Mouse (Mus musculus) liver, postnatal 0 days (tissue): ENCODE measurements around the gene Ofd1. TPM values are rescaled to one million over a fixed set of nuclear protein-coding genes. Genes with fewer than 3 reads are reported as not detected.

Experiments used
- ATAC-seq: fragments of 200-750 bp; cut with Nextera tagmentation; 2 replicates; pipeline ENCODE4 v1.8.0; 2017; ENCODE audit warnings: mild to moderate bottlenecking, moderate library complexity
- DNase-seq: peaks from one replicate; pipeline ENCODE4 v3.0.0-alpha.2; 2016
- H3K27ac ChIP-seq: fragments of 300-500 bp; sonication (generic); 2 replicates; pipeline ENCODE4 v1.5.1; 2014; ENCODE audit warnings: antibody characterized with exemption, moderate library complexity, mild to moderate bottlenecking, low read depth
- H3K27me3 ChIP-seq: fragments of 300-500 bp; sonication (generic); 2 replicates; pipeline ENCODE4 v1.6.1; 2014; ENCODE audit warnings: low read length, control low read depth, mixed read lengths; ENCODE audit not compliant: insufficient read depth
- H3K36me3 ChIP-seq: fragments of 300-500 bp; sonication (generic); replicated peaks from 2 replicates; pipeline ENCODE4 v1.6.1; 2014; ENCODE audit warnings: mild to moderate bottlenecking, control low read depth, low read length, moderate library complexity, mixed read lengths; ENCODE audit not compliant: insufficient read depth
- H3K4me1 ChIP-seq: fragments of 300-500 bp; sonication (generic); 2 replicates; pipeline ENCODE4 v1.6.1; 2014; ENCODE audit warnings: antibody characterized with exemption, mild to moderate bottlenecking, control low read depth; ENCODE audit not compliant: insufficient read depth
- H3K4me2 ChIP-seq: fragments of 300-500 bp; sonication (generic); 2 replicates; pipeline ENCODE4 v1.6.1; 2014; ENCODE audit warnings: low read depth, mild to moderate bottlenecking, low read length, moderate library complexity, mixed read lengths
- H3K4me3 ChIP-seq: fragments of 300-500 bp; sonication (generic); 2 replicates; pipeline ENCODE4 v1.5.1; 2014; ENCODE audit warnings: low read depth, low read length
- H3K9ac ChIP-seq: fragments of 300-500 bp; sonication (generic); replicated peaks from 2 replicates; pipeline ENCODE4 v1.6.1; 2014; ENCODE audit warnings: mild to moderate bottlenecking, moderate library complexity
- H3K9me3 ChIP-seq: fragments of 300-500 bp; sonication (generic); 2 replicates; pipeline ENCODE4 v1.6.1; 2016; ENCODE audit warnings: mild to moderate bottlenecking, control low read depth, low read length, mixed read lengths
- CTCF ChIP-seq: sonication (generic); IDR thresholded peaks from 2 replicates; pipeline ENCODE4 v1.5.1; 2016; ENCODE audit warnings: antibody characterized with exemption, low read depth
- EP300 ChIP-seq: IDR thresholded peaks from 2 replicates; pipeline ENCODE4 v1.6.1; 2016; ENCODE audit warnings: antibody characterized with exemption, low read depth, mild to moderate bottlenecking
- WGBS: fragments of 180-500 bp; shearing (Covaris S2); extraction: QIAGEN DNeasy Blood & Tissue Kit; methylation state at CpG from one replicate; pipeline ENCODE4 v1.1.7; 2014; ENCODE audit not compliant: insufficient replicate concordance; 5-methylcytosine and 5-hydroxymethylcytosine counted together
- polyA plus RNA-seq: library from polyadenylated mRNA; unstranded; fragments of >200 nt; fragmentation: Nextera tagmentation; extraction: Ambion mirVana; gene quantifications from 2 replicates; pipeline ENCODE4 v1.2.1, GENCODE M21; 2015

Gene Ofd1
- polyA plus RNA-seq, 1 experiment from 2014 or later = 2.5 TPM

GRCm38 (mm10) chrX:166354913-166355312, 85.6 kb downstream of the Ofd1 start:
- Histone ChIP-seq H3K9me3 (no peaks in the 10 kb centered on the region), H3K36me3 (no peaks in the 10 kb centered on the region), H3K4me1 (no peaks in the 10 kb centered on the region), H3K27me3 (no peaks in the 10 kb centered on the region; the same call in 1 of the 2 replicates), H3K27ac (no peak overlapping the region), H3K4me2 (no peak overlapping the region), H3K9ac (no peak overlapping the region), H3K4me3 (no peak overlapping the region)
- no peak for ATAC-seq
- TF ChIP-seq CTCF (no peak), EP300 (no peak)
- WGBS = 64% methylated on average over 1 of the region's 1 CpGs
- no peak for DNase-seq

GRCm38 (mm10) chrX:166353412-166353811, 87.1 kb downstream of the Ofd1 start:
- H3K36me3 ChIP-seq = no peaks in the 10 kb centered on the region
- no peak overlapping the region for H3K27ac ChIP-seq
- DNase-seq (no peak), ATAC-seq (no peak)
- no peaks in the 10 kb centered on the region; the same call in 1 of the 2 replicates for H3K27me3 ChIP-seq
- WGBS = 44% methylated on average over 2 of the region's 2 CpGs
- H3K9me3 ChIP-seq = no peaks in the 10 kb centered on the region
- no peak overlapping the region for H3K4me2 ChIP-seq
- TF ChIP-seq EP300 (no peak), CTCF (no peak)
- no peak overlapping the region for H3K9ac ChIP-seq
- no peak overlapping the region for H3K4me3 ChIP-seq
- H3K4me1 ChIP-seq = no peaks in the 10 kb centered on the region

GRCm38 (mm10) chrX:166351790-166352189, 88.7 kb downstream of the Ofd1 start:
- WGBS = 19% methylated on average over 6 of the region's 6 CpGs
- ATAC-seq (peak; percentile 56), DNase-seq (peak; percentile 59)
- Histone ChIP-seq H3K27me3 (no peaks in the 10 kb centered on the region), H3K4me3 (no peak overlapping the region), H3K36me3 (no peaks in the 10 kb centered on the region), H3K9ac (no peak overlapping the region), H3K9me3 (no peaks in the 10 kb centered on the region), H3K4me2 (no peak overlapping the region), H3K4me1 (no peaks in the 10 kb centered on the region), H3K27ac (no peak overlapping the region)
- TF ChIP-seq EP300 (no peak), CTCF (peak; percentile 73)

GRCm38 (mm10) chrX:166348634-166349033, 91.9 kb downstream of the Ofd1 start:
- no peak for DNase-seq
- H3K36me3 ChIP-seq = no peaks in the 10 kb centered on the region
- no peak overlapping the region for H3K4me2 ChIP-seq
- H3K27me3 ChIP-seq = no peaks in the 10 kb centered on the region
- no peak overlapping the region for H3K27ac ChIP-seq
- ATAC-seq = no peak
- H3K4me1 ChIP-seq = no peaks in the 10 kb centered on the region
- 82% methylated on average over 4 of the region's 4 CpGs for WGBS
- no peaks in the 10 kb centered on the region for H3K9me3 ChIP-seq
- H3K9ac ChIP-seq = no peak overlapping the region
- no peak for TF ChIP-seq EP300
- TF ChIP-seq CTCF = no peak
- H3K4me3 ChIP-seq = no peak overlapping the region

GRCm38 (mm10) chrX:166348086-166348485, 92.4 kb downstream of the Ofd1 start:
- no peak overlapping the region for H3K4me2 ChIP-seq
- DNase-seq = no peak
- TF ChIP-seq CTCF (no peak), EP300 (no peak)
- H3K27ac ChIP-seq = no peak overlapping the region
- no peak overlapping the region for H3K9ac ChIP-seq
- no peaks in the 10 kb centered on the region for H3K9me3 ChIP-seq
- H3K27me3 ChIP-seq = no peaks in the 10 kb centered on the region
- 85% methylated on average over 6 of the region's 6 CpGs for WGBS
- H3K4me1 ChIP-seq = no peaks in the 10 kb centered on the region
- H3K4me3 ChIP-seq = no peak overlapping the region
- ATAC-seq = no peak
- H3K36me3 ChIP-seq = no peaks in the 10 kb centered on the region

- 38% methylated on average over 10 of the region's 10 CpGs for WGBS
- no peaks in the 10 kb centered on the region for H3K9me3 ChIP-seq
- DNase-seq (no peak), ATAC-seq (no peak)
- H3K27me3 ChIP-seq = no peaks in the 10 kb centered on the region
- no peak overlapping the region for H3K4me2 ChIP-seq
- TF ChIP-seq CTCF = no peak
- no peak for TF ChIP-seq EP300
- H3K4me3 ChIP-seq = no peak overlapping the region
- no peak overlapping the region for H3K9ac ChIP-seq
- H3K36me3 ChIP-seq = no peaks in the 10 kb centered on the region
- H3K27ac ChIP-seq = no peak overlapping the region
- H3K4me1 ChIP-seq = no peaks in the 10 kb centered on the region
Measured at GRCm38 (mm10) chrX:166344228-166345015, 96.1 kb downstream of the Ofd1 start.
